Mouse (Mus musculus) large intestine, adult 2 months (tissue): ENCODE data around the gene Rpl3l. TPM values are rescaled to one million over a fixed set of nuclear protein-coding genes. Genes with fewer than 3 reads are reported as not detected.

Experiments
- DNase-seq: peaks from one replicate; pipeline ENCODE4 v3.0.0-alpha.2; 2012; ENCODE audit warnings: low read depth, low spot score
- WGBS: fragments of 180-500 bp; shearing (Covaris S2); methylation state at CpG from one replicate; pipeline ENCODE4 v1.1.7; 2018; 5-methylcytosine and 5-hydroxymethylcytosine counted together
- polyA plus RNA-seq: library from polyadenylated mRNA; depleted of rRNA; stranded (reverse); fragments of >200 nt; gene quantifications from 2 replicates; pipeline ENCODE4 v1.2.3, GENCODE M21; 2012; rRNA removed

Gene Rpl3l
- polyA plus RNA-seq, 1 experiment = 0.10 TPM

- WGBS = 80% methylated on average over 2 of the region's 2 CpGs
- DNase-seq = no peak
These were observed 53.2 kb downstream of the Rpl3l start for GRCm38 (mm10) chr17:24780821-24781220.

Other genes starting within 250 kb of the Rpl3l start
- gene Mlst8, start 248.7 kb upstream of the Rpl3l start, polyA plus RNA-seq = 43.0 and 54.9 TPM in 2 replicates
- 0.26 and 0.59 TPM in 2 replicates for gene Caskin1, start 239.2 kb upstream of the Rpl3l start, polyA plus RNA-seq
- gene Traf7, start 199.9 kb upstream of the Rpl3l start, polyA plus RNA-seq = 119 and 178 TPM in 2 replicates
- 0.41 and 0.52 TPM in 2 replicates for gene Rab26, start 193.6 kb upstream of the Rpl3l start, polyA plus RNA-seq
- gene Pkd1, start 178.0 kb upstream of the Rpl3l start, polyA plus RNA-seq = 25.5 and 35.8 TPM in 2 replicates
- gene Tsc2, start 95.2 kb upstream of the Rpl3l start, polyA plus RNA-seq = 84.7 and 109 TPM in 2 replicates
- gene Nthl1, start 95.1 kb upstream of the Rpl3l start, polyA plus RNA-seq = 7.3 and 7.5 TPM in 2 replicates
- gene Slc9a3r2, start 77.5 kb upstream of the Rpl3l start, polyA plus RNA-seq = 30.0 and 37.4 TPM in 2 replicates
- not detected in 2 replicates for gene Npw, start 69.4 kb upstream of the Rpl3l start, polyA plus RNA-seq
- 52.1 and 78.3 TPM in 2 replicates for gene Zfp598, start 58.1 kb upstream of the Rpl3l start, polyA plus RNA-seq
- 1.8 and 2.7 TPM in 2 replicates for gene Syngr3, start 37.9 kb upstream of the Rpl3l start, polyA plus RNA-seq
- 22.8 and 22.9 TPM in 2 replicates for gene Gfer, start 31.7 kb upstream of the Rpl3l start, polyA plus RNA-seq
- gene Noxo1, start 31.6 kb upstream of the Rpl3l start, polyA plus RNA-seq = 181 and 212 TPM in 2 replicates
- gene Tbl3, start 20.2 kb upstream of the Rpl3l start, polyA plus RNA-seq = 46.1 and 51.7 TPM in 2 replicates
- 0.12 and 0.35 TPM in 2 replicates for gene Rnf151, start 9.8 kb upstream of the Rpl3l start, polyA plus RNA-seq
- 3,715 and 4,974 TPM in 2 replicates for gene Rps2, start 9.7 kb upstream of the Rpl3l start, polyA plus RNA-seq
- gene Ndufb10, start 3.3 kb upstream of the Rpl3l start, polyA plus RNA-seq = 371 and 397 TPM in 2 replicates
- gene Msrb1, start 8.8 kb downstream of the Rpl3l start, polyA plus RNA-seq = 96.0 and 103 TPM in 2 replicates
- 0.98 and 1.7 TPM in 2 replicates for gene Hs3st6, start 25.2 kb downstream of the Rpl3l start, polyA plus RNA-seq
- 0.05 TPM in 1 of 2 replicates, not detected in the other for gene Meiob, start 76.5 kb downstream of the Rpl3l start, polyA plus RNA-seq
- gene Hagh, start 112.3 kb downstream of the Rpl3l start, polyA plus RNA-seq = 105 and 239 TPM in 2 replicates
- 54.7 and 121 TPM in 2 replicates for gene Fahd1, start 122.5 kb downstream of the Rpl3l start, polyA plus RNA-seq
- gene Igfals, start 138.2 kb downstream of the Rpl3l start, polyA plus RNA-seq = 1.1 and 1.4 TPM in 2 replicates
- 37.3 and 41.3 TPM in 2 replicates for gene Nubp2, start 158.5 kb downstream of the Rpl3l start, polyA plus RNA-seq
- gene Spsb3, start 158.8 kb downstream of the Rpl3l start, polyA plus RNA-seq = 57.4 and 70.5 TPM in 2 replicates
- gene Eme2, start 167.3 kb downstream of the Rpl3l start, polyA plus RNA-seq = 21.6 and 34.0 TPM in 2 replicates
- gene Mrps34, start 167.3 kb downstream of the Rpl3l start, polyA plus RNA-seq = 119 and 144 TPM in 2 replicates
- 61.2 and 62.9 TPM in 2 replicates for gene Nme3, start 168.7 kb downstream of the Rpl3l start, polyA plus RNA-seq
- 41.0 and 69.6 TPM in 2 replicates for gene Mapk8ip3, start 209.2 kb downstream of the Rpl3l start, polyA plus RNA-seq
- gene Jpt2, start 232.9 kb downstream of the Rpl3l start, polyA plus RNA-seq = 35.4 and 42.4 TPM in 2 replicates